Comparison of ENCODE assay signal across 10 mouse cellular contexts in the genomic region with DNA sequence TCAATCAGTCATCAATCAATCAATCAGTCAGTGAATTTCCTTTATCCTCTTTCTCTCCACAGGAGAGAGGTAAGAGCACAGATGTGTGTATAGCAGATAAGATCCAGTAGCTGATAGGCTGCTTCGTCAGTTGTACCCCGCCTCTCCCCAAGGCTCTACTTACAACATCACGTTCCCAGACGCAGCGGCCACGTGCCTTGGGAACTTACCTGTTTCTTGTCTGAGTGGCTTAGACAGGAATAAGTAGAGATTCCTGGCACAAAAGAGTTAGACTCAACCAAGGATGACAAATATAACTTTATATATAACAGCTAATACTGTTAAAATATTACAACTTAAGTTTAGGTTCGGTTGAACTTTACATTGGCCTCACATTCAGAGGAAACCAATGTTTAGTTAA. TPM values are rescaled to one million over a fixed set of nuclear protein-coding genes. Genes with fewer than 3 reads are reported as not detected.
DNase-seq lines count a peak whose midpoint lies in the region; ATAC-seq and TF ChIP-seq lines count a peak whose summit lies in the region.
"Had no signal": no experiment of that assay in that cellular context is flagged by ENCODE, and none has a peak within 500 bp of the region (broad histone marks: within the 10 kb centered on the region; RNA-seq: fewer than 3 reads in every experiment).

No protein-coding gene starts in this region.

- H3K4me3 ChIP-seq in heart, adult 2 months = no peak overlapping the region
- H3K4me3 ChIP-seq in heart, embryonic 11.5 days (ENCODE audit: low read depth, low read length) = no peak overlapping the region
- no peak overlapping the region for H3K4me3 ChIP-seq in hindbrain, postnatal 0 days (ENCODE audit: low read length)
- H3K4me3 ChIP-seq: heart, embryonic 13.5 days; left cerebral cortex, adult 2 months had no signal

- ATAC-seq in heart, embryonic 11.5 days (replicated peaks; ENCODE audit: insufficient number of reproducible peaks, low FRiP score, low TSS enrichment) = no peak
- ATAC-seq in hindbrain, postnatal 0 days = no peak
- no peak for ATAC-seq in megakaryocyte progenitor cell, adult 5-6 weeks (replicated peaks; ENCODE audit: poor library complexity)

- no peaks in the 10 kb centered on the region for H3K9me3 ChIP-seq in heart, embryonic 11.5 days (replicated peaks; ENCODE audit: control insufficient read depth, low read length)
- no peaks in the 10 kb centered on the region for H3K9me3 ChIP-seq in hindbrain, postnatal 0 days (ENCODE audit: low read length)
- H3K9me3 ChIP-seq: heart, embryonic 13.5 days had no signal

- no peak for TF ChIP-seq EP300 in heart, adult 2 months (IDR thresholded peaks at IDR 0.05; ENCODE audit: insufficient read depth, low read depth, low read length)

- H3K79me2 ChIP-seq in heart, adult 2 months (replicated peaks; ENCODE audit: control insufficient read depth, insufficient read depth, low read length) = no peaks in the 10 kb centered on the region

- no peaks in the 10 kb centered on the region for H3K36me3 ChIP-seq in heart, adult 2 months (ENCODE audit: control insufficient read depth, insufficient read depth, low read length)
- no peaks in the 10 kb centered on the region for H3K36me3 ChIP-seq in heart, embryonic 11.5 days (ENCODE audit: control insufficient read depth, insufficient read depth, low read length)
- H3K36me3 ChIP-seq in hindbrain, postnatal 0 days (ENCODE audit: insufficient read depth, low read length) = no peaks in the 10 kb centered on the region
- H3K36me3 ChIP-seq: heart, embryonic 13.5 days had no signal

- no peak overlapping the region for H3K27ac ChIP-seq in heart, adult 2 months
- H3K27ac ChIP-seq in heart, embryonic 11.5 days (ENCODE audit: low read depth, low read length) = no peak overlapping the region
- H3K27ac ChIP-seq in hindbrain, postnatal 0 days = no peak overlapping the region
- H3K27ac ChIP-seq: heart, embryonic 13.5 days; left cerebral cortex, adult 2 months had no signal

- no peak overlapping the region for H3K4me2 ChIP-seq in heart, embryonic 11.5 days
- H3K4me2 ChIP-seq in hindbrain, postnatal 0 days (ENCODE audit: low read depth, low read length) = no peak overlapping the region
- H3K4me2 ChIP-seq: heart, embryonic 13.5 days had no signal

- no peak overlapping the region for H3K9ac ChIP-seq in heart, adult 2 months (ENCODE audit: low read depth, low read length)
- no peak overlapping the region for H3K9ac ChIP-seq in heart, embryonic 11.5 days (ENCODE audit: low read depth, low read length)
- no peak overlapping the region for H3K9ac ChIP-seq in hindbrain, postnatal 0 days (replicated peaks; ENCODE audit: low read length)
- H3K9ac ChIP-seq: heart, embryonic 13.5 days had no signal

- TF ChIP-seq POLR2A in heart, adult 2 months (IDR thresholded peaks at IDR 0.05; ENCODE audit: insufficient read depth, low read depth, low read length) = no peak

- no peaks in the 10 kb centered on the region for H3K4me1 ChIP-seq in heart, adult 2 months (ENCODE audit: control insufficient read depth, insufficient read depth, low read length)
- no peaks in the 10 kb centered on the region for H3K4me1 ChIP-seq in heart, embryonic 11.5 days (ENCODE audit: control insufficient read depth, insufficient read depth, low read length)
- H3K4me1 ChIP-seq in hindbrain, postnatal 0 days (ENCODE audit: insufficient read depth, low read length) = no peaks in the 10 kb centered on the region
- H3K4me1 ChIP-seq: heart, embryonic 13.5 days had no signal

- peak; percentile 42 to 46 for DNase-seq in heart, adult 2 months
- peak; percentile 26 for DNase-seq in adipocyte (ENCODE audit: low spot score)
- DNase-seq in heart, postnatal 10 days = peak; percentile 40 to 52
- peak; percentile 71 to 77 for DNase-seq in kidney, postnatal 36 days
- no peak for DNase-seq in hindbrain, postnatal 0 days (ENCODE audit: low spot score)
- DNase-seq: liver had no signal

- no peak for TF ChIP-seq CTCF in heart, adult 2 months (IDR thresholded peaks at IDR 0.05)
- no peak for TF ChIP-seq CTCF in hindbrain, postnatal 0 days (IDR thresholded peaks at IDR 0.05; ENCODE audit: low read depth)

- no peaks in the 10 kb centered on the region for H3K27me3 ChIP-seq in heart, adult 2 months (ENCODE audit: control insufficient read depth, insufficient read depth, low read length)
- H3K27me3 ChIP-seq in heart, embryonic 11.5 days (ENCODE audit: control insufficient read depth, insufficient read depth, low read length) = no peaks in the 10 kb centered on the region
- no peaks in the 10 kb centered on the region for H3K27me3 ChIP-seq in hindbrain, postnatal 0 days (ENCODE audit: insufficient read depth, low read length)
- H3K27me3 ChIP-seq: heart, embryonic 13.5 days had no signal

- WGBS in heart, adult 2 months = 65% methylated on average over 7 of the region's 7 CpGs
- WGBS in heart, embryonic 11.5 days (ENCODE audit: insufficient replicate concordance) = 38% methylated on average over 7 of the region's 7 CpGs
- WGBS in hindbrain, postnatal 0 days = 79% methylated on average over 7 of the region's 7 CpGs

- intact Hi-C loops in heart, adult 2 months (cut with DNase I) = no loop called here
- intact Hi-C loops in heart, postnatal 10 days (cut with DNase I) = no loop called here

RNA-seq across cellular contexts. Expression of a gene that starts 12.7 kb away (rescaled TPM):
- total RNA-seq in heart, adult 2 months (2021) = 1 to 10 TPM in 1 of 2 experiments, under 1 TPM in 1; 0.13 to 1.0 TPM
- 0.35 and 0.43 TPM in 2 replicates for polyA plus RNA-seq in heart, adult 2 months (2012; rRNA removed)
- 0.25 TPM in 1 of 2 replicates, not detected in the other for polyA plus RNA-seq in heart, embryonic 11.5 days (2014; fragmentation: Nextera tagmentation; extraction: Ambion mirVana)
- under 1 TPM; 0.57 to 0.77 TPM for total RNA-seq in heart, postnatal 10 days (2021)
- total RNA-seq in hindbrain, postnatal 0 days (2014; rRNA removed) = 1.5 and 1.7 TPM in 2 replicates
- polyA plus RNA-seq in hindbrain, postnatal 0 days (2015; fragmentation: Nextera tagmentation; extraction: Ambion mirVana) = 1.7 and 2.9 TPM in 2 replicates
- total RNA-seq in megakaryocyte progenitor cell, adult 5-6 weeks (2015) = not detected in 2 replicates
- not detected in 2 replicates for total RNA-seq in megakaryocyte progenitor cell, adult 5-6 weeks (2017)
